8 mouse cellular contexts compared by ENCODE assay signal in genomic region chr8:84997649-84998295, GRCm38 (mm10). TPM values are rescaled to one million over a fixed set of nuclear protein-coding genes. Genes with fewer than 3 reads are reported as not detected.
DNase-seq lines count a peak whose midpoint lies in the region; ATAC-seq and TF ChIP-seq lines count a peak whose summit lies in the region.

No protein-coding gene starts in this region.

- TF ChIP-seq CTCF in left cerebral cortex, adult 2 months (IDR thresholded peaks at IDR 0.05): peak; percentile 97

- peaks cover 15% of the 10 kb centered on the region for H3K36me3 ChIP-seq in hindbrain, embryonic 14.5 days (replicated peaks; ENCODE audit: control insufficient read depth, insufficient read depth)
- peaks cover 40% of the 10 kb centered on the region for H3K36me3 ChIP-seq in megakaryocyte, embryonic 14.5 days (replicated peaks; ENCODE audit: low read length)

- H3K4me3 ChIP-seq in hindbrain, embryonic 14.5 days (replicated peaks; ENCODE audit: low read length): no peak overlapping the region
- H3K4me3 ChIP-seq in left cerebral cortex, adult 2 months: no peak overlapping the region
- H3K4me3 ChIP-seq in megakaryocyte, embryonic 14.5 days (replicated peaks): peak overlapping the region; percentile 87

- peak overlapping the region; percentile 1; the same call in 1 of the 2 replicates for H3K4me2 ChIP-seq in hindbrain, embryonic 14.5 days (replicated peaks)

- 3% methylated on average over 19 of the region's 19 CpGs for WGBS in hindbrain, embryonic 14.5 days

- H3K4me1 ChIP-seq in hindbrain, embryonic 14.5 days (replicated peaks; ENCODE audit: control insufficient read depth, insufficient read depth, low read length): no peaks in the 10 kb centered on the region; the same call in 1 of the 2 replicates
- H3K4me1 ChIP-seq in megakaryocyte, embryonic 14.5 days: peaks cover 37% of the 10 kb centered on the region

- H3K27me3 ChIP-seq in hindbrain, embryonic 14.5 days (ENCODE audit: control insufficient read depth, insufficient read depth, low read length): no peaks in the 10 kb centered on the region; the same call in 1 of the 2 replicates
- no peaks in the 10 kb centered on the region for H3K27me3 ChIP-seq in megakaryocyte, embryonic 14.5 days (replicated peaks)

- ATAC-seq in hindbrain, embryonic 14.5 days (ENCODE audit: low FRiP score): peak; percentile 61

- intact Hi-C loops in left cerebral cortex, adult 2 months (cut with DNase I): no loop called here

- H3K9ac ChIP-seq in hindbrain, embryonic 14.5 days: peak overlapping the region; percentile 28; the same call in 1 of the 2 replicates

- peak; percentile 90 for DNase-seq in T-cell, adult 2 months (ENCODE audit: low spot score)
- DNase-seq in cerebellum, postnatal 14 days: peak; percentile 96 to 99
- peak; percentile 85 to 89 for DNase-seq in frontal cortex, postnatal 25 days (ENCODE audit: low spot score in 2 of 2)
- peak; percentile 85 for DNase-seq in hindbrain, embryonic 14.5 days (ENCODE audit: low spot score)
- peak; percentile 87 to 94 for DNase-seq in left cerebral cortex, adult 2 months (ENCODE audit: extremely low spot score in 1 of 2, low spot score in 2 of 2)
- DNase-seq in right cerebral cortex, postnatal 25 days: peak; percentile 88
- DNase-seq in urinary bladder, postnatal 4 days (ENCODE audit: low spot score in 2 of 2): peak; percentile 71 to 93

- H3K9me3 ChIP-seq in hindbrain, embryonic 14.5 days (ENCODE audit: control insufficient read depth, low read length): no peaks in the 10 kb centered on the region
- no peaks in the 10 kb centered on the region for H3K9me3 ChIP-seq in megakaryocyte, embryonic 14.5 days

- no peak overlapping the region for H3K27ac ChIP-seq in hindbrain, embryonic 14.5 days
- no peak overlapping the region for H3K27ac ChIP-seq in left cerebral cortex, adult 2 months

RNA-seq across cellular contexts. Expression of gene Hook2, which starts 7.4 kb away (rescaled TPM):
- 24.6 and 27.3 TPM in 2 replicates for polyA plus RNA-seq in hindbrain, embryonic 14.5 days (2014; fragmentation: Nextera tagmentation; extraction: Ambion mirVana)
- 10 to 100 TPM; 11.3 to 11.6 TPM for total RNA-seq in left cerebral cortex, adult 2 months (2021)
- polyA plus RNA-seq in megakaryocyte, embryonic 14.5 days (2012; ENCODE audit: insufficient read depth, low replicate concordance): 7.3 and 8.9 TPM in 2 replicates

RNA-seq across cellular contexts. Expression of gene Best2, which starts 16.6 kb away (rescaled TPM):
- polyA plus RNA-seq in hindbrain, embryonic 14.5 days (2014; fragmentation: Nextera tagmentation; extraction: Ambion mirVana): not detected in 2 replicates
- total RNA-seq in left cerebral cortex, adult 2 months (2021): not detected
- polyA plus RNA-seq in megakaryocyte, embryonic 14.5 days (2012; ENCODE audit: insufficient read depth, low replicate concordance): 0.27 TPM in 1 of 2 replicates, not detected in the other

RNA-seq across cellular contexts. Expression of gene Junb, which starts 19.3 kb away (rescaled TPM):
- 6.0 and 6.2 TPM in 2 replicates for polyA plus RNA-seq in hindbrain, embryonic 14.5 days (2014; fragmentation: Nextera tagmentation; extraction: Ambion mirVana)
- total RNA-seq in left cerebral cortex, adult 2 months (2021): 100 to 1,000 TPM in 1 of 2 experiments, 10 to 100 TPM in 1; 99.5 to 145 TPM
- polyA plus RNA-seq in megakaryocyte, embryonic 14.5 days (2012; ENCODE audit: insufficient read depth, low replicate concordance): 743 and 797 TPM in 2 replicates

RNA-seq across cellular contexts. Expression of gene Asna1, which starts 27.3 kb away (rescaled TPM):
- polyA plus RNA-seq in hindbrain, embryonic 14.5 days (2014; fragmentation: Nextera tagmentation; extraction: Ambion mirVana): 121 and 137 TPM in 2 replicates
- total RNA-seq in left cerebral cortex, adult 2 months (2021): 100 to 1,000 TPM; 122 to 124 TPM
- polyA plus RNA-seq in megakaryocyte, embryonic 14.5 days (2012; ENCODE audit: insufficient read depth, low replicate concordance): 103 and 181 TPM in 2 replicates

RNA-seq across cellular contexts. Expression of gene Rnaseh2a, which starts 28.2 kb away (rescaled TPM):
- polyA plus RNA-seq in hindbrain, embryonic 14.5 days (2014; fragmentation: Nextera tagmentation; extraction: Ambion mirVana): 47.8 and 48.4 TPM in 2 replicates
- total RNA-seq in left cerebral cortex, adult 2 months (2021): 10 to 100 TPM; 43.4 to 47.3 TPM
- 248 and 286 TPM in 2 replicates for polyA plus RNA-seq in megakaryocyte, embryonic 14.5 days (2012; ENCODE audit: insufficient read depth, low replicate concordance)

Comparison
In these comparisons a context has a peak if more than half of its experiments do, and no peak if none do; other contexts are left out.
1. RNA of gene Junb, which starts 19.3 kb away (polyA plus RNA-seq): 743 to 797 TPM in megakaryocyte, embryonic 14.5 days; 6.0 to 6.2 TPM in hindbrain, embryonic 14.5 days; every median in the first group is over 100 times any median in the second.
2. Peak in every context shown above with its lines, with median percentiles within 50 percentile points of each other: DNase-seq.